Mouse (Mus musculus): Measurements from ENCODE around the gene Tatdn3. TPM values are rescaled to one million over a fixed set of nuclear protein-coding genes. Genes with fewer than 3 reads are reported as not detected.

The Tatdn3 gene
- 16.2 and 16.9 TPM in 2 replicates for polyA plus RNA-seq (2015; fragmentation: Nextera tagmentation; extraction: Ambion mirVana)

GRCm38 (mm10) chr1:191062781-191063485, at the start of gene Tatdn3, which contains the start of gene Nsl1:
TSS of gene Tatdn3 (minus strand) at chr1:191062932.
TSS of gene Nsl1 (plus strand) at chr1:191063012.
- Histone ChIP-seq H3K4me3 (ENCODE audit: low read length) (peak within 1 kb of the TSS; percentile 65), H3K9ac (ENCODE audit: low read depth, low read length) (peak within 1 kb of the TSS; percentile 74), H3K27ac (ENCODE audit: low read depth, low read length) (peak within 1 kb of the TSS; percentile 57), H3K4me2 (ENCODE audit: low read length) (peak within 1 kb of the TSS; percentile 97), H3K27me3 (replicated peaks; ENCODE audit: control insufficient read depth, insufficient read depth, low read length) (no peaks in the 10 kb centered on the region), H3K4me1 (ENCODE audit: control insufficient read depth, insufficient read depth, low read depth, low read length) (peaks cover 11% of the 10 kb centered on the region), H3K9me3 (ENCODE audit: control insufficient read depth, low read length) (no peaks in the 10 kb centered on the region), H3K36me3 (ENCODE audit: control insufficient read depth, insufficient read depth, low read length) (no peaks in the 10 kb centered on the region)
- peak; percentile 93 for ATAC-seq
- WGBS = under 1% methylated on average over 56 of the region's 56 CpGs

GRCm38 (mm10) chr1:191111146-191111545, 48.4 kb upstream of the Tatdn3 start:
- Histone ChIP-seq H3K9me3 (ENCODE audit: control insufficient read depth, low read length) (no peaks in the 10 kb centered on the region), H3K9ac (ENCODE audit: low read depth, low read length) (no peak overlapping the region), H3K36me3 (ENCODE audit: control insufficient read depth, insufficient read depth, low read length) (no peaks in the 10 kb centered on the region), H3K27me3 (replicated peaks; ENCODE audit: control insufficient read depth, insufficient read depth, low read length) (no peaks in the 10 kb centered on the region), H3K27ac (ENCODE audit: low read depth, low read length) (no peak overlapping the region), H3K4me3 (ENCODE audit: low read length) (no peak overlapping the region), H3K4me1 (ENCODE audit: control insufficient read depth, insufficient read depth, low read depth, low read length) (no peaks in the 10 kb centered on the region), H3K4me2 (ENCODE audit: low read length) (no peak overlapping the region)
- WGBS = 66% methylated on average over 8 of the region's 8 CpGs
- ATAC-seq = no peak

GRCm38 (mm10) chr1:191109907-191110306, 47.2 kb upstream of the Tatdn3 start:
- no peak overlapping the region for H3K27ac ChIP-seq (ENCODE audit: low read depth, low read length)
- no peaks in the 10 kb centered on the region for H3K9me3 ChIP-seq (ENCODE audit: control insufficient read depth, low read length)
- no peaks in the 10 kb centered on the region for H3K36me3 ChIP-seq (ENCODE audit: control insufficient read depth, insufficient read depth, low read length)
- no peak for ATAC-seq
- H3K9ac ChIP-seq (ENCODE audit: low read depth, low read length) = no peak overlapping the region
- H3K4me2 ChIP-seq (ENCODE audit: low read length) = no peak overlapping the region
- no peaks in the 10 kb centered on the region; the same call in 1 of the 2 replicates for H3K4me1 ChIP-seq (ENCODE audit: control insufficient read depth, insufficient read depth, low read depth, low read length)
- no peak overlapping the region for H3K4me3 ChIP-seq (ENCODE audit: low read length)
- H3K27me3 ChIP-seq (replicated peaks; ENCODE audit: control insufficient read depth, insufficient read depth, low read length) = no peaks in the 10 kb centered on the region
- WGBS = 91% methylated on average over 9 of the region's 9 CpGs

GRCm38 (mm10) chr1:191107306-191107705, 44.6 kb upstream of the Tatdn3 start:
- H3K4me2 ChIP-seq (ENCODE audit: low read length) = no peak overlapping the region
- no peaks in the 10 kb centered on the region for H3K9me3 ChIP-seq (ENCODE audit: control insufficient read depth, low read length)
- H3K27me3 ChIP-seq (replicated peaks; ENCODE audit: control insufficient read depth, insufficient read depth, low read length) = no peaks in the 10 kb centered on the region
- no peak overlapping the region for H3K9ac ChIP-seq (ENCODE audit: low read depth, low read length)
- no peaks in the 10 kb centered on the region for H3K36me3 ChIP-seq (ENCODE audit: control insufficient read depth, insufficient read depth, low read length)
- no peak overlapping the region for H3K27ac ChIP-seq (ENCODE audit: low read depth, low read length)
- no peaks in the 10 kb centered on the region; the same call in 1 of the 2 replicates for H3K4me1 ChIP-seq (ENCODE audit: control insufficient read depth, insufficient read depth, low read depth, low read length)
- H3K4me3 ChIP-seq (ENCODE audit: low read length) = no peak overlapping the region
- WGBS = 68% methylated on average over 10 of the region's 10 CpGs
- no peak for ATAC-seq

GRCm38 (mm10) chr1:191105246-191105645, 42.5 kb upstream of the Tatdn3 start:
- Histone ChIP-seq H3K9me3 (ENCODE audit: control insufficient read depth, low read length) (no peaks in the 10 kb centered on the region), H3K36me3 (ENCODE audit: control insufficient read depth, insufficient read depth, low read length) (no peaks in the 10 kb centered on the region), H3K4me2 (ENCODE audit: low read length) (no peak overlapping the region), H3K27ac (ENCODE audit: low read depth, low read length) (no peak overlapping the region), H3K27me3 (replicated peaks; ENCODE audit: control insufficient read depth, insufficient read depth, low read length) (0 out of 2 replicates have a peak, but pooled peaks cover 3% of the 10 kb centered on the region), H3K4me3 (ENCODE audit: low read length) (no peak overlapping the region), H3K9ac (ENCODE audit: low read depth, low read length) (no peak overlapping the region), H3K4me1 (ENCODE audit: control insufficient read depth, insufficient read depth, low read depth, low read length) (no peaks in the 10 kb centered on the region; the same call in 1 of the 2 replicates)
- no peak for ATAC-seq
- 88% methylated on average over 9 of the region's 9 CpGs for WGBS

GRCm38 (mm10) chr1:191102730-191103370, 40.1 kb upstream of the Tatdn3 start:
- peaks cover 6% of the 10 kb centered on the region; the same call in 1 of the 2 replicates for H3K4me1 ChIP-seq (ENCODE audit: control insufficient read depth, insufficient read depth, low read depth, low read length)
- no peaks in the 10 kb centered on the region for H3K36me3 ChIP-seq (ENCODE audit: control insufficient read depth, insufficient read depth, low read length)
- peaks cover 3% of the 10 kb centered on the region; the same call in 1 of the 2 replicates for H3K27me3 ChIP-seq (replicated peaks; ENCODE audit: control insufficient read depth, insufficient read depth, low read length)
- no peak overlapping the region for H3K4me2 ChIP-seq (ENCODE audit: low read length)
- 86% methylated on average over 15 of the region's 15 CpGs for WGBS
- no peak overlapping the region for H3K4me3 ChIP-seq (ENCODE audit: low read length)
- H3K27ac ChIP-seq (ENCODE audit: low read depth, low read length) = no peak overlapping the region
- no peaks in the 10 kb centered on the region for H3K9me3 ChIP-seq (ENCODE audit: control insufficient read depth, low read length)
- H3K9ac ChIP-seq (ENCODE audit: low read depth, low read length) = no peak overlapping the region
- ATAC-seq = no peak

GRCm38 (mm10) chr1:191099772-191100291, 37.1 kb upstream of the Tatdn3 start:
- no peak for ATAC-seq
- no peak overlapping the region for H3K4me2 ChIP-seq (ENCODE audit: low read length)
- H3K27me3 ChIP-seq (replicated peaks; ENCODE audit: control insufficient read depth, insufficient read depth, low read length) = peaks cover 3% of the 10 kb centered on the region; the same call in 1 of the 2 replicates
- H3K4me3 ChIP-seq (ENCODE audit: low read length) = no peak overlapping the region
- 82% methylated on average over 5 of the region's 5 CpGs for WGBS
- no peaks in the 10 kb centered on the region for H3K9me3 ChIP-seq (ENCODE audit: control insufficient read depth, low read length)
- no peaks in the 10 kb centered on the region for H3K36me3 ChIP-seq (ENCODE audit: control insufficient read depth, insufficient read depth, low read length)
- H3K9ac ChIP-seq (ENCODE audit: low read depth, low read length) = no peak overlapping the region
- H3K4me1 ChIP-seq (ENCODE audit: control insufficient read depth, insufficient read depth, low read depth, low read length) = peaks cover 6% of the 10 kb centered on the region
- no peak overlapping the region for H3K27ac ChIP-seq (ENCODE audit: low read depth, low read length)

- ATAC-seq = no peak
- Histone ChIP-seq H3K4me3 (ENCODE audit: low read length) (no peak overlapping the region), H3K9ac (ENCODE audit: low read depth, low read length) (no peak overlapping the region), H3K27me3 (replicated peaks; ENCODE audit: control insufficient read depth, insufficient read depth, low read length) (peaks cover 3% of the 10 kb centered on the region; the same call in 1 of the 2 replicates), H3K9me3 (ENCODE audit: control insufficient read depth, low read length) (no peaks in the 10 kb centered on the region), H3K4me1 (ENCODE audit: control insufficient read depth, insufficient read depth, low read depth, low read length) (peaks cover 6% of the 10 kb centered on the region; the same call in 1 of the 2 replicates), H3K27ac (ENCODE audit: low read depth, low read length) (no peak overlapping the region), H3K4me2 (ENCODE audit: low read length) (no peak overlapping the region), H3K36me3 (ENCODE audit: control insufficient read depth, insufficient read depth, low read length) (no peaks in the 10 kb centered on the region)
- 41% methylated on average over 5 of the region's 5 CpGs for WGBS
Observed at GRCm38 (mm10) chr1:191099114-191099513, 36.4 kb upstream of the Tatdn3 start.

Measured in hindbrain, embryonic 16.5 days (tissue).